Mouse (Mus musculus) MN1 (cell line): Measurements from ENCODE around the gene Wnt4.

ENCODE experiments used
- DNase-seq: peaks from one replicate; pipeline ENCODE4 v3.0.0-alpha.2; 2016; ENCODE audit warnings: low spot score

Gene Wnt4

DNA sequence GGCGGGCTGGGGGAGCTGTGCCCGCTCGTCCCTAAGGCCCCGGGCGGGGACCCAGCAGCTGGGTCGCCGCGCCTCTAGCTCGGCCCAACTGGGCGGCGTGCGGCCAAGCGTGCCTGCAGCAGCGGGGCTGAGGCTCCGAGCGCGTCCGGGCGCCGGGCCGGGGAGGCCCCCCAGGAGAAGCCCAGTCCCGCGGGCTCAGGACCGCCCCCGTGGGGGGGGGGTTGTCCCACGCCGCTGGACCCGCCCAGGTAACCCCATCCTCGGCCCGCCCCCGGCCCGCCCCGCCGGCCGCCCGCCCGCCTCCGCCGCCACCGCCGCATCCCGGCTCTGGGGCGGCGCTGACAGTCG is at the start of gene Wnt4:
Gene Wnt4 (plus strand): TSS at position 324 of the 348 bp plus-strand sequence.
- no peak for DNase-seq

- no peak for DNase-seq
Measured at GRCm38 (mm10) chr4:137228566-137229115, 48.6 kb upstream of the Wnt4 start.

- DNase-seq = peak; percentile 65
Measured at GRCm38 (mm10) chr4:137231494-137232470, 45.5 kb upstream of the Wnt4 start.

- DNase-seq = no peak
Measured at GRCm38 (mm10) chr4:137233632-137234031, 43.7 kb upstream of the Wnt4 start.

GRCm38 (mm10) chr4:137234444-137234843 is 42.8 kb upstream of the Wnt4 start:
- DNase-seq = peak; percentile 67

DNA sequence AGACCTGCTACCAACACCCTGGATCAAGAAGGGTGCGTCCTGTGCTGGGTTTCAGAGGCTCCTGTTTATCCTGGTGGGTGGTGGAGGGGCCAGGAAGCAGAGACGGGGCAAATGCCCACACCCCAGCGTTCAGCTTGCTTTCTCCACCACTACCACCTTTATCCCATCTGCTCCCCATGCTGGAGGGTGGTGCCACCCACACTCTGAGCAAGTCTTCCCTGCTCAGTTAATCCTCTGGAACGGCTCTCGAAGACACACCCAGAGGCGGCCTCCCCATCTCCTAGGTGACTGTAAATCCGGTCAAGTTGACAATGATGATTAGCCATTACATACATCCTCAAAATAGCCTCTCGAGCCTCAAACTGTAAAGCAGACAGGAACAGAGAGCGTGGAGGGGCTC is 41.9 kb upstream of the Wnt4 start:
- DNase-seq = no peak

DNA sequence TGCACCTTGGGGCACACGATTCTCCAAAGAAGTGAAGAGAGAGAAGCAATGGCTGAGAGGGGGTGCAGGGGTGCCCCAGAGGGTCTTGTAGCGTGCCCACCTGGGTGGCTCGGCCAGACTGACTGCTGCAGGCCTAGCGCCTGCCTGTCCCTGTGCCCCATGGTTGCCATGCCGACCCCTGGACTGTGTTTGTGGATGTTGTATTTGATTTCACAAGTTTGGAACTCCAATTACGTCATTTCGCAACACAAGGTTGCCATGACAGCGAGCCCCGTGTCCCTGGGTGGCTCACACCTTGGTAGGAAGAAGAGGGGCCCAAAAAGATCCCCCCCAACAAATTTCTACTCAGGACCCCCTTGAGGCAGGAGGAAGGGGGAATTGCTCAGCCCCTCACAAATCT is 32.4 kb upstream of the Wnt4 start:
- no peak for DNase-seq

GRCm38 (mm10) chr4:137250333-137250732 is 27.0 kb upstream of the Wnt4 start:
- DNase-seq = peak; percentile 16

- no peak for DNase-seq
Measured at GRCm38 (mm10) chr4:137250849-137251248, 26.4 kb upstream of the Wnt4 start.

GRCm38 (mm10) chr4:137253601-137254000 is 23.7 kb upstream of the Wnt4 start:
- DNase-seq = no peak

GRCm38 (mm10) chr4:137254206-137254976 is 22.9 kb upstream of the Wnt4 start:
- DNase-seq = no peak

GRCm38 (mm10) chr4:137255568-137255967 is 21.7 kb upstream of the Wnt4 start:
- DNase-seq = no peak

GRCm38 (mm10) chr4:137261826-137262225 is 15.5 kb upstream of the Wnt4 start:
- no peak for DNase-seq

DNA sequence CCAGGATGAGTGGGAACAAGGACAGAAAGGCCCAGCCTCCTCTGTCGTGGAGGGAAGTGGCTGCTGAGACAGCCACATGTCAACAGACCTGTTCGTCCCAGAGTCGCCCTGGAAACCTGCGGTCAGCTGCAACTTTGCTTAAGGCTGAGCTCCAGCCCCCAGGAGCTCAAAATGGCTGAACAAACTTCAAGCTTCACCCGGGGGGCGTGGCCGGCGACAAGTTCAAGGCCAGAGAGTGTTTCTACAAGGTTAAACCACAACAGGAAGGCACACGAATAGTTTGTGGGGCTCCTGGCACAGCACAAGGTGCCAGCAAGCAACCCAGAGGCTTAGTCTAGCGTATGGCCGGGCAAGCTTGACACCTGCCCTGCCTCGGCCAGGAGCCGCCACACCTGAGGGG is 13.2 kb upstream of the Wnt4 start:
- DNase-seq = no peak

DNA sequence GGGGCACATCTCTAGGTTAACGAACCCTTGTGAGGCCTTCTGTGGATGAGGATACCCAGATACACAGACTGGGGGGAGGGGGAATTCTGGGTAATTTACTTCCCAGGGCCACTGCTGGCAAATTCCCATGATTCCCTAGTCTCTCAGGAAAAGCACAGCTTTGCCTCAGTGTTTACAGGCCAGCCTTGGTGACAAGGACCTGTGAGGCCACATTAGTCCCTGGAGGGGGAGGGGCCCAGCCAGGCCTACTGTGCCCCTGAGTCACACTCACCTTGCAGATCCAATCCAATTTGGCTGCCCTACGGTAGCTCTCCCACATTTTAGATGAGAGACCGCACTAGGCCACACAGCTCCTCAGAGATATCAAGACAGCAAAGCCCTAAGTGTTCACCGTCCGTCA is 12.2 kb upstream of the Wnt4 start:
- DNase-seq = no peak

- DNase-seq = no peak
Measured at GRCm38 (mm10) chr4:137268541-137268940, 8.7 kb upstream of the Wnt4 start.

- no peak for DNase-seq
Measured at GRCm38 (mm10) chr4:137271856-137272255, 5.4 kb upstream of the Wnt4 start.

DNA sequence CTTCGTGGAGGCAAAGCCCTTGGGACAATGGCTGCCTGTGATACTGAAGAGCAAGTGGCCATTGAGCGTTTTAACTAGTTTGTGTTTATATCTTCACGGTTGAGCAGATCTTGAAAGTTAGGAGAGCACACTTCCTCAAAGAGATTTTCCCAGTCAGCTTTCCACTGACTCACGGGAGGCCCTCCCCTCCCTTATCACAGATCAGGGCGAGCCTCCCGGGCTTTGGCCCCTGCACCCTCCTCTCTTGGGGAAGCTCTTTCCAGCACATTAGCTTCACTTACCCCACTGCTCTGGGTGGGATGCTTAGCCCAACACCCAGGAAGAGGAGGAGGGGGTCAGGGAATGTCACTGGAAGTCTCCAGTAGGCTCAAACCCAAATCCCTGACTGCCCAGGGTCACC is 3.0 kb upstream of the Wnt4 start:
- DNase-seq = no peak

DNA sequence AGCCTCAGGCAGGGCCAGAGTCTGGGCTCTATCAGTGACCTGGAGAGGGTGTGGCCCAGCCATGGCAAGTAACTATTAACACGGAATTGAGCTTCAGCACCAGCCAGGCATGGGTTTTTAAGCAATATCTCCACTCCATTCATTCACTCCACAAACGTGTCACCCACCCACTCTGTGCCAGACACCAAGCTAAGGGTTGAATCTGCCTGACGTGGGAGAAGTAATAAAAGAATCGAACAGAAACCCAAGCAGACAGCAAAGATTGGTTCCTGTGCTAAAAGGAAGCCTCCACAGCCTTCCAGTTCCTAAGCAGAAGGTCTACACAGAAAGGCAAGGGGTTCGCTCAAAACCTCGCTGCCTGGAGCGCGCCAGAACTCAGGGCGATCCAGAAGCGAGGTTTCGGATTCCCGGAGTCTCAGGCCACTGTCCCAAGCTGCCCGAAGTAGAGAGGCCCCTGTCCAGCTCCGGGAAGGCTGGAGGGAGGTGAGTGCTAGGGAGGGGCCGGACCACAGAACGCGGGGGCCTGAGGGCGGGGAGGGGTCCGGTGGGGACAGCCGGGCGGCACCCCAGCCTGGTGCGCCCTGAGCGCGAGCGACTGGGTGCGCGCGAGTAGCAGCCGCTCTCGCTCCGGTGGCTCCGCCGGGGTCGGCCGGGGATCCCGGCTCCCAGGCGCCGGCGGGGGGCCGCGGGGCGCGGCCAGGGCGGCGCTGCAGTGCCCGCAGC is 685 bp upstream of the Wnt4 start:
- no peak for DNase-seq

DNA sequence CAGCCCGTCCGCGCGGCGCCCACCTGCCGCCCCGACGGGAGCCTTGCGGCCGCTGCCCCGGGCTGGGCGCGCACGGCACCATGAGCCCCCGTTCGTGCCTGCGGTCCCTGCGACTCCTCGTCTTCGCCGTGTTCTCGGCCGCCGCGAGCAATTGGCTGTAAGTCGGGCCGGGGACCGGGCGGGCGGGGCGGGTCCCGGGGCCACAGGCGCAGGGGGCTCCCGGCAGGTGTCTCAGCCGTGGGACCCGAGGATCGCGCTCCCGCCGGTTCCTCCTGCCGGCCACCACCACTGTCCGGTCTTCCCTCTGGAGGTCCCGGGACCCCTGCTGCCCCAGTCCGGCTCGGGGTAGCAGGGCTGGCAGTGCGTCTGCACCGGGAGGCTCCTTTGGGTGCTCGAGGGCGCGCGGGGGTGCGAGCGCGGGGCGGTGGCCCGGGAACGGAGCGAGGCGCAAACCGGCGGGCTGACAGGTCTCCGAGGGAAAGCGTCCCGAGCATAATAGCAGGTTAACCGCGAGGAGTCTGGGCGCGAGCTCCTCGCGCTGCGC is 383 bp downstream of the Wnt4 start:
- DNase-seq = no peak

GRCm38 (mm10) chr4:137278144-137279040 is 1.1 kb downstream of the Wnt4 start:
- peak; percentile 66 for DNase-seq
